Mouse (Mus musculus) cerebellum, postnatal 10 days (tissue): ENCODE data around the gene Cachd1.

Experiments used
- DNase-seq, 2 experiments: peaks; one replicate each; pipeline ENCODE4 v3.0.0; 2021; ENCODE audit warnings: mixed read lengths in 2 of 2

Gene Cachd1

GRCm38 (mm10) chr4:100877351-100877750 is 100.9 kb downstream of the Cachd1 start:
- DNase-seq = no peak

- no peak for DNase-seq
Measured at GRCm38 (mm10) chr4:100879414-100879813, 102.9 kb downstream of the Cachd1 start.

GRCm38 (mm10) chr4:100880075-100880474 is 103.6 kb downstream of the Cachd1 start:
- DNase-seq = no peak

GRCm38 (mm10) chr4:100885793-100886742 is 109.6 kb downstream of the Cachd1 start:
- peak in 1 of 2 experiments; percentile 19 for DNase-seq

- DNase-seq = no peak
Measured at GRCm38 (mm10) chr4:100886743-100887416, 110.4 kb downstream of the Cachd1 start.

- DNase-seq = no peak
Measured at GRCm38 (mm10) chr4:100890106-100890970, 113.9 kb downstream of the Cachd1 start.

- no peak for DNase-seq
Measured at GRCm38 (mm10) chr4:100893739-100894138, 117.3 kb downstream of the Cachd1 start.

- DNase-seq = no peak
Measured at GRCm38 (mm10) chr4:100894142-100894541, 117.7 kb downstream of the Cachd1 start.

- no peak for DNase-seq
Measured at GRCm38 (mm10) chr4:100896260-100897010, 120.0 kb downstream of the Cachd1 start.

GRCm38 (mm10) chr4:100897943-100898342 is 121.5 kb downstream of the Cachd1 start:
- no peak for DNase-seq

GRCm38 (mm10) chr4:100909694-100910340 is 133.3 kb downstream of the Cachd1 start:
- peak; percentile 40 to 50 for DNase-seq

- DNase-seq = no peak
Measured at GRCm38 (mm10) chr4:100910605-100911330, 134.3 kb downstream of the Cachd1 start.

GRCm38 (mm10) chr4:100911658-100912057 is 135.2 kb downstream of the Cachd1 start:
- no peak for DNase-seq

- no peak for DNase-seq
Measured at GRCm38 (mm10) chr4:100913666-100914065, 137.2 kb downstream of the Cachd1 start.

- DNase-seq = peak in 1 of 2 experiments; percentile 13
Measured at GRCm38 (mm10) chr4:100914532-100914931, 138.1 kb downstream of the Cachd1 start.

- DNase-seq = no peak
Measured at GRCm38 (mm10) chr4:100915093-100915492, 138.6 kb downstream of the Cachd1 start.

- DNase-seq = no peak
Measured at GRCm38 (mm10) chr4:100917511-100917910, 141.0 kb downstream of the Cachd1 start.

- DNase-seq = no peak
Measured at GRCm38 (mm10) chr4:100920413-100920812, 143.9 kb downstream of the Cachd1 start.

- DNase-seq = no peak
Measured at GRCm38 (mm10) chr4:100922816-100923554, 146.5 kb downstream of the Cachd1 start.

- no peak for DNase-seq
Measured at GRCm38 (mm10) chr4:100923598-100923997, 147.1 kb downstream of the Cachd1 start.
